Mouse (Mus musculus) stomach, embryonic 14.5 days (tissue): ENCODE measurements around the gene Slc39a10. TPM values are rescaled to one million over a fixed set of nuclear protein-coding genes. Genes with fewer than 3 reads are reported as not detected.

Experiments
- ATAC-seq: fragments of 200-750 bp; cut with Nextera tagmentation; 2 replicates; pipeline ENCODE4 v1.8.0; 2017; ENCODE audit warnings: low read depth, moderate TSS enrichment; ENCODE audit not compliant: insufficient number of reproducible peaks, insufficient read depth, low FRiP score
- H3K27ac ChIP-seq: fragments of 300-500 bp; sonication (generic); 2 replicates; pipeline ENCODE4 v1.5.1; 2014; ENCODE audit warnings: mild to moderate bottlenecking, low read length, moderate library complexity, mixed read lengths
- H3K27me3 ChIP-seq: fragments of 300-500 bp; sonication (generic); 2 replicates; pipeline ENCODE4 v1.6.1; 2014; ENCODE audit warnings: low read length, control low read depth, mixed read lengths; ENCODE audit not compliant: control insufficient read depth, insufficient read depth
- H3K36me3 ChIP-seq: fragments of 300-500 bp; sonication (generic); 2 replicates; pipeline ENCODE4 v1.6.1; 2014; ENCODE audit warnings: mild to moderate bottlenecking, control low read depth, low read length, moderate library complexity, mixed read lengths; ENCODE audit not compliant: control insufficient read depth, insufficient read depth
- H3K4me1 ChIP-seq: fragments of 300-500 bp; sonication (generic); 2 replicates; pipeline ENCODE4 v1.6.1; 2014; ENCODE audit warnings: low read length, control low read depth, mixed read lengths; ENCODE audit not compliant: control insufficient read depth, insufficient read depth
- H3K4me2 ChIP-seq: fragments of 300-500 bp; sonication (generic); replicated peaks from 2 replicates; pipeline ENCODE4 v1.6.1; 2014; ENCODE audit warnings: low read depth, low read length, control low read depth
- H3K4me3 ChIP-seq: fragments of 300-500 bp; sonication (generic); 2 replicates; pipeline ENCODE4 v1.5.1; 2014; ENCODE audit warnings: low read depth, low read length, control low read depth
- H3K9ac ChIP-seq: fragments of 300-500 bp; sonication (generic); replicated peaks from 2 replicates; pipeline ENCODE4 v1.6.1; 2014; ENCODE audit warnings: low read depth, mild to moderate bottlenecking, control low read depth, low read length, moderate library complexity, mixed read lengths
- H3K9me3 ChIP-seq: fragments of 300-500 bp; sonication (generic); 2 replicates; pipeline ENCODE4 v1.6.1; 2016; ENCODE audit warnings: low read depth, low read length, control low read depth; ENCODE audit not compliant: control insufficient read depth
- WGBS: fragments of 180-500 bp; shearing (Covaris S2); extraction: QIAGEN DNeasy Blood & Tissue Kit; methylation state at CpG from one replicate; pipeline ENCODE4 v1.1.7; 2014; 5-methylcytosine and 5-hydroxymethylcytosine counted together
- polyA plus RNA-seq: library from polyadenylated mRNA; unstranded; fragments of >200 nt; fragmentation: Nextera tagmentation; extraction: Ambion mirVana; gene quantifications from 2 replicates; pipeline ENCODE4 v1.2.1, GENCODE M21; 2014

Gene Slc39a10
- 73.1 and 80.5 TPM in 2 replicates for polyA plus RNA-seq

DNA sequence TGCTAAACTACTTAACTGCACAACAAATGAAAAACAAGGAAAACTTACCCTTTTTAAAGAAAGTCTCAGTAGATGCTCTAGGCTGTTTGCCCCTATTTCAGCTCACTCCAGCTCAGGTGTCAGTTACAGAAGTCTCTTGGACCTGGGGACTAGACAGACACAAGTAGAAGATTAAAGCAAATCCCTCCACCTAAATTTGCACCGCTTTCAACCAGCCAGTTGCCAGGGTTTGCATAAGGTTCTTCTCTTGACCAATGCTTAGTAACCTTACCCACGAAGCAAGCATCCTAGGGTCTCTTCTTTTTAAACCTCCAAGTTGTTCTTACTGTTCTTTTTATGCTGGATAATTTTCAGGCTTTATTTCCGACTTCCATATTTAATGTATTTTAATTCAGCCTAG lies at the start of gene Slc39a10:
Gene Slc39a10, minus strand, starts transcription at position 101 of the 400 bp plus-strand sequence.
- no peak within 1 kb of the TSS for H3K4me3 ChIP-seq
- H3K9me3 ChIP-seq: no peaks in the 10 kb centered on the region
- no peaks in the 10 kb centered on the region; the same call in 1 of the 2 replicates for H3K4me1 ChIP-seq
- 64% methylated on average over 3 of the region's 3 CpGs for WGBS
- H3K9ac ChIP-seq: no peak within 1 kb of the TSS
- no peak within 1 kb of the TSS for H3K4me2 ChIP-seq
- no peaks in the 10 kb centered on the region for H3K36me3 ChIP-seq
- ATAC-seq: no peak
- no peaks in the 10 kb centered on the region for H3K27me3 ChIP-seq
- no peak within 1 kb of the TSS for H3K27ac ChIP-seq

DNA sequence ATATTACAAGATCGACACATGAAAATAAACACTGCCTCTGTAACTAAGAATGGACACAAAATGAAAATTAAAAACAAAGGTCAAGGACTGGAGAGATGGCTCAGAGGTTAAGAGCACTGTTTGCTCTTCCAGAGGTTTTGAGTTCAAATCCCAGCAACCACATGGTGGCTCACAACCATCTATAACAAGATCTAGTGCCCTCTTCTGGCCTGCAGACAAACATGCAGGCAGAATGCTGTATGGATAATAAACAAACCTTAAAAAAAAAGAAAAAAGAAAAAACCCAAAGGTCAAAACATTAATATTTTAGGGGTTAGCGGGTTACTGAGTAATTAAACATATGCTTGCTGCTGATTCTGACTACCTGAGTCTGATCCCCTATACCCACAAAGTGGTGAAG lies 46.6 kb upstream of the Slc39a10 start:
- no peak overlapping the region for H3K9ac ChIP-seq
- 87% methylated on average over 2 of the region's 2 CpGs for WGBS

DNA sequence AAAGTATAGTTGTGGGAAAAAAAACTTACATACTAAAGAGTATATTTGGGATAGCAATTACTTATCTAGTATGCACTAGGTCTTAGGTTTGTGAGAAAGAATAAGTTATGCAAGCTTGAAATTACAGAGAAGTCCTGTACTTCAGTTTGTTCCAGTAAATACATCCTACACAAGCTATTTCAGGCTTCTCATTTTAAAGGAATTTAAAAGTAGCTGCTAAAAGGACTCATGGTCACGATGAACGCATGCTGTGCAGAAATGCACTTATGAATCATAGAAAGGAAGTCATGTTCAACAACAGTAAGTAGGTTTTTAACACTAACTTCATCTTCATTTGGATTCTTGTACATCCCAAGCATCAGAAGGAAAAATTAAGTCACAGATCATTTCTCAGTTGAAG lies 45.0 kb upstream of the Slc39a10 start:
- Histone ChIP-seq H3K9ac (no peak overlapping the region), H3K9me3 (no peaks in the 10 kb centered on the region), H3K27ac (no peak overlapping the region), H3K4me1 (no peaks in the 10 kb centered on the region), H3K4me2 (no peak overlapping the region), H3K4me3 (no peak overlapping the region), H3K27me3 (no peaks in the 10 kb centered on the region), H3K36me3 (no peaks in the 10 kb centered on the region)
- ATAC-seq: no peak
- 70% methylated on average over 2 of the region's 2 CpGs for WGBS

More for the DNA sequence above, 46.6 kb upstream of the Slc39a10 start:
- Histone ChIP-seq H3K4me2 (no peak overlapping the region), H3K4me3 (no peak overlapping the region), H3K36me3 (no peaks in the 10 kb centered on the region), H3K27me3 (no peaks in the 10 kb centered on the region), H3K4me1 (no peaks in the 10 kb centered on the region), H3K9me3 (no peaks in the 10 kb centered on the region), H3K27ac (no peak overlapping the region)
- ATAC-seq: no peak

DNA sequence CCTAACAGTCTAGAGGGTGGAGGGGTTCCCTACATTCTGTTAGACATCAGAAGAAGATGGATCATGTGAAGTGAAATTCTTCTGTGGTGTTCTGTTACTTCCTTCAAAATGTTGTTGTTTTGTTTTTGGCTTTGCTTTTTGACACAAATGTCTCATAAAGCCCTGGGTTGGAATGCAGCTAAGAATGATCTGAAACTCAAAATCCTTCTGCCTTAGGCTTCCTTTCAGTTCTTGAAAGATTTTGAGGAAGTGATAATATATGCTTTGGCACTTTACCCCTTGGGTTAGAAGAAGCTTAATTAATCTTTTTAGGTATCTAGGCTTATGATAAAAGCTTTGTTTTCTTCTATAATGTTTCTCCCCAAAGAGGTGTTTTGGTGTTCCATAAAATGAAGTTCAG lies 34.5 kb upstream of the Slc39a10 start:
- ATAC-seq: no peak
- no peak overlapping the region for H3K4me3 ChIP-seq
- no peak overlapping the region for H3K9ac ChIP-seq
- no peaks in the 10 kb centered on the region for H3K27me3 ChIP-seq
- no peak overlapping the region for H3K27ac ChIP-seq
- no peaks in the 10 kb centered on the region for H3K9me3 ChIP-seq
- no peaks in the 10 kb centered on the region for H3K4me1 ChIP-seq
- no peaks in the 10 kb centered on the region for H3K36me3 ChIP-seq
- no peak overlapping the region for H3K4me2 ChIP-seq

DNA sequence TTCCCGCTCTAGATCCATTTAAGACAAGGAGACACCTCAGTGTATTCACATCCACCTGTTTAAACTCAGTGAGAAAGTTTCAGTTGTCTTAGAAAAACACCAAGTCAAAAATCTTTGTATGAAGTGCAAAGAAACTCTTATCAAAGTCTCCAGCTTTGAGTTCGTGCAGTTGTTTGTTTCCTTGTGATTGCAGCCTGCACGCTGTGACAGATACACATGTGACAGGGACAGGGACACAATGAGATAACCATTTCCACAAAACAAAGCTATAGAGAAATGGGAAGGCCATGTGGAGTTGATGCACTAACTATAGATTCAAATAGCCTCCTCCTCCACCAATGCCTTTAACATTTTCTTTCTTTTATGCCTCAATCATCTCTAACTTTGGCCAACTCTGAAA lies 33.6 kb upstream of the Slc39a10 start:
- Histone ChIP-seq H3K27ac (no peak overlapping the region), H3K4me2 (no peak overlapping the region), H3K36me3 (no peaks in the 10 kb centered on the region), H3K4me1 (no peaks in the 10 kb centered on the region), H3K4me3 (no peak overlapping the region), H3K9me3 (no peaks in the 10 kb centered on the region), H3K27me3 (no peaks in the 10 kb centered on the region), H3K9ac (no peak overlapping the region)
- 47% methylated on average over 3 of the region's 3 CpGs for WGBS
- no peak for ATAC-seq

DNA sequence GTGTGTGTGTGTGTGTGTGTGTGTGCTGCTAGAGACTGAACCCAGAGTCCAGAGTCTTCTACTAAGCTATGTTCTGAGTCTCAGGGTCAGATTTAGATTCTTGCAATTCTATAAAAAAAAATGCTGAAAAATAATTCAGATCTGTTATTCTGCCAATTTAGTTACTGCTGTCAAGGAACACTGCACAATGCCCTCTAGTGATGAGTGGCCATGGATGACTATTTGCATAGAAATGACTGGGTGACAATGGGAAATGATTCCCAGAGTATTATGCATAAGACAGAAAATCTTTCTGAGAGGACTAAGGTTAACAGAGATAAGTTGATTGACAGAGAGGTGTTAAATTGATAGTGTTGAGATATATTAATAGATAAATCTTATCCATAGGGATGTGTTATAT lies 32.3 kb upstream of the Slc39a10 start:
- Histone ChIP-seq H3K4me2 (no peak overlapping the region), H3K4me3 (no peak overlapping the region), H3K4me1 (no peaks in the 10 kb centered on the region), H3K36me3 (no peaks in the 10 kb centered on the region), H3K9ac (no peak overlapping the region), H3K27me3 (no peaks in the 10 kb centered on the region), H3K9me3 (no peaks in the 10 kb centered on the region), H3K27ac (no peak overlapping the region)
- ATAC-seq: no peak

DNA sequence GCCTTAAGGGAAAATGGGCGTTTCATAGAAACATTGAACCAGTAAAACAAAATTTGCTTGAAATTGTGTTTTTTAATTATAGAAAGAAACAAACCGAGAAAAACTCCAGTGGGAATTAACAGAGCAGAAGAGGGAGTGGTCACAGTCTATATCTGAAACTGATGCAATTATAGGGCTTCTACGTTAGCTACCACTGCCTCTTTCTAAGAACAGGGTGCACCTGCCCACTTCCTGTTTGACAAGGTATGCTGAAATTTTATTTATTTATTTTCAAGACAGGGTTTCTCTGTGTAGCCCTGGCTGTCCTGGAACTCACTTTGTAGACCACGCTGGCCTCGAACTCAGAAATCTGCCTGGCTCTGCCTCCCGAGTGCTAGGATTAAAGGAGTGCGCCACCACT lies 30.3 kb upstream of the Slc39a10 start:
- Histone ChIP-seq H3K27ac (no peak overlapping the region), H3K4me2 (no peak overlapping the region), H3K4me3 (no peak overlapping the region), H3K9ac (no peak overlapping the region), H3K4me1 (no peaks in the 10 kb centered on the region), H3K27me3 (no peaks in the 10 kb centered on the region), H3K9me3 (no peaks in the 10 kb centered on the region), H3K36me3 (no peaks in the 10 kb centered on the region)
- WGBS: 90% methylated on average over 7 of the region's 7 CpGs
- ATAC-seq: no peak

DNA sequence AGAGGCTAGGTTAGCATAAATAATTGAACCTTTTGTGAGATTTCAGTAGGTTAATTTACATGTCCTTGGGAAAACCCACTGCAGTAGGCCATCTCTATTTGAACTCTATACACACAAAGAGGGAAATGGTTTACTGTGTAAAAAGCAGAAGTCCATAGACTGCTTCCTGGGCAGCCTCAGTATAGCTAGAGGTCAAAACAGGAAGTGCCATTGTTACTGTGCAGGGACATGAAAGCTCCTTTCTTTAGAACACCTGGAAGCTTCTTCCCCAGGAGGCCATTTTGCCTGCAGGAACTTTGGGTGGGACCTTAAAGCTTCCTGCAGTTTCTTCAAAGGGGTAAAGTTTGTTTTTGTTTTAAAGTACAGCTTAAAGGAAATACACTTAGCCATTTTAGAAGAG lies 29.0 kb upstream of the Slc39a10 start:
- H3K4me2 ChIP-seq: no peak overlapping the region
- H3K27me3 ChIP-seq: no peaks in the 10 kb centered on the region
- H3K4me1 ChIP-seq: no peaks in the 10 kb centered on the region
- no peak overlapping the region for H3K9ac ChIP-seq
- no peaks in the 10 kb centered on the region for H3K36me3 ChIP-seq
- no peak overlapping the region for H3K4me3 ChIP-seq
- no peak for ATAC-seq
- no peak overlapping the region for H3K27ac ChIP-seq
- no peaks in the 10 kb centered on the region for H3K9me3 ChIP-seq

DNA sequence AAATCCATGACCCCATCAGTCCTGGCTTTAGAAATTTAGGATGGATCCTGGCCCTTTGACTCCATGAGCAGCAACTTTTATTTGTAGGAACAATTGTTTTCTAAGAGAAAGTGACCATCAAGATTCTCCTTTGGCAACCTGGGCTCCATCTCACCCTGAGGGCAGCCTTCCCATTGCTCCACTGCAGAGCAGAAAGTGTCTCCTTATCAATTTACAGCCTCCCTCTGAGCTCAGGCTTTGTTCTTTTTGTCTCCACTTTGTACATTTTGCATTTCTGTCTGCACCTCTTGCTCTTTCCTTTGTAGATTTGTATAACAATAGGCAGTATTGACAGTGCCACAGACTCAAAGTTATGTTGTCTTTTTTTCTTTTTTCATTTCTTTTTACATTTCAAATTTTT lies 23.6 kb upstream of the Slc39a10 start:
- no peak overlapping the region for H3K27ac ChIP-seq
- no peak for ATAC-seq
- no peaks in the 10 kb centered on the region for H3K27me3 ChIP-seq
- no peak overlapping the region for H3K9ac ChIP-seq
- no peaks in the 10 kb centered on the region for H3K4me1 ChIP-seq
- H3K36me3 ChIP-seq: no peaks in the 10 kb centered on the region
- no peak overlapping the region for H3K4me3 ChIP-seq
- no peak overlapping the region for H3K4me2 ChIP-seq
- H3K9me3 ChIP-seq: peaks cover 3% of the 10 kb centered on the region; the same call in 1 of the 2 replicates
